Comparison of ENCODE assay signal across 27 mouse cellular contexts in the genomic region with DNA sequence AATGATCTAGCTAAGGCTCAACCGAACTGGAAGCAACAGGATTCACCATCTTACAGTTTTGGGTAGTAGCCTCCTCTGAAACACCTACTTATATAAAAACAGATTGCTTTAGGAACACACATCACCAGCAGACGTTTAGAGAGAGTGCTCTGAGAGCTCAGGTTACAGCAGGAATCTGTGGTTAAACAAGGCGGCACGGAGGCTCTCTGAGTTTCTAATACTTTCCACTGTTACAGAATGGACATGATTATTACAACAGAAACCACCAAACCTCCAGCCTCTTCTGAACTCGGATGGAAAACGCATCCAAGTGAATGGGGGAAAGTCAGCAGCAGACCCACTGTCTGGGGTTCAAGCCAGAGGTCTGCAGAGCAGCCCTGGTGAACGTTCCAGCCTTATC. TPM values are rescaled to one million over a fixed set of nuclear protein-coding genes. Genes with fewer than 3 reads are reported as not detected.
A peak's percentile ranks its signal among the peaks of the same experiment; 100 is the strongest.
DNase-seq lines count a peak whose midpoint lies in the region; ATAC-seq lines count a peak whose summit lies in the region.
"Had no signal": no experiment of that assay in that cellular context is flagged by ENCODE, and none has a peak within 500 bp of the region (broad histone marks: within the 10 kb centered on the region; RNA-seq: fewer than 3 reads in every experiment).

No protein-coding gene starts in this region.

- H3K27me3 ChIP-seq in heart, embryonic 10.5 days (ENCODE audit: insufficient read depth, poor library complexity, severe bottlenecking) = 0 out of 2 replicates have a peak, but pooled peaks cover 4% of the 10 kb centered on the region
- H3K27me3 ChIP-seq in embryonic facial prominence, embryonic 15.5 days = no peaks in the 10 kb centered on the region
- H3K27me3 ChIP-seq in limb, embryonic 15.5 days = peaks cover 19% of the 10 kb centered on the region
- H3K27me3 ChIP-seq in forebrain, embryonic 12.5 days = peaks cover under 1% of the 10 kb centered on the region
- H3K27me3 ChIP-seq: forebrain, embryonic 15.5 days; heart, embryonic 15.5 days; lung, embryonic 15.5 days had no signal

- ATAC-seq in embryonic facial prominence, embryonic 15.5 days (ENCODE audit: insufficient number of reproducible peaks, low FRiP score, low TSS enrichment, low read depth) = no peak
- peak; percentile 70; the same call in 1 of the 2 replicates for ATAC-seq in limb, embryonic 15.5 days (ENCODE audit: insufficient number of reproducible peaks, low FRiP score, low TSS enrichment, low read depth)
- ATAC-seq in forebrain, embryonic 12.5 days (ENCODE audit: low FRiP score) = no peak
- ATAC-seq: activated CD4-positive, CD25-positive, alpha-beta regulatory T cell, adult 4 months had no signal

- H3K36me3 ChIP-seq in heart, embryonic 10.5 days = no peaks in the 10 kb centered on the region
- no peaks in the 10 kb centered on the region for H3K36me3 ChIP-seq in embryonic facial prominence, embryonic 15.5 days
- no peaks in the 10 kb centered on the region for H3K36me3 ChIP-seq in limb, embryonic 15.5 days
- no peaks in the 10 kb centered on the region for H3K36me3 ChIP-seq in forebrain, embryonic 12.5 days (replicated peaks)
- H3K36me3 ChIP-seq: forebrain, embryonic 15.5 days; heart, embryonic 15.5 days; liver, embryonic 15.5 days; lung, embryonic 15.5 days had no signal

- H3K4me1 ChIP-seq in heart, embryonic 10.5 days = peaks cover 61% of the 10 kb centered on the region
- H3K4me1 ChIP-seq in embryonic facial prominence, embryonic 15.5 days = peaks cover 27% of the 10 kb centered on the region
- H3K4me1 ChIP-seq in limb, embryonic 15.5 days = peaks cover 32% of the 10 kb centered on the region
- H3K4me1 ChIP-seq in forebrain, embryonic 12.5 days = 0 out of 2 replicates have a peak, but pooled peaks cover 8% of the 10 kb centered on the region
- H3K4me1 ChIP-seq: liver, embryonic 15.5 days had no signal

- no peaks in the 10 kb centered on the region for H3K9me3 ChIP-seq in heart, embryonic 10.5 days
- H3K9me3 ChIP-seq in embryonic facial prominence, embryonic 15.5 days (replicated peaks) = no peaks in the 10 kb centered on the region
- no peaks in the 10 kb centered on the region for H3K9me3 ChIP-seq in limb, embryonic 15.5 days
- no peaks in the 10 kb centered on the region for H3K9me3 ChIP-seq in forebrain, embryonic 12.5 days
- H3K9me3 ChIP-seq: forebrain, embryonic 15.5 days; heart, embryonic 15.5 days; liver, embryonic 15.5 days; lung, embryonic 15.5 days had no signal

- no peak for DNase-seq in heart, embryonic 10.5 days (ENCODE audit: low spot score)
- no peak for DNase-seq in heart, adult 11 months
- peak; percentile 81 for DNase-seq in 416B (ENCODE audit: low read depth)
- DNase-seq in neural tube, embryonic 10.5 days (ENCODE audit: extremely low spot score, low spot score) = no peak
- no peak for DNase-seq in thymus, postnatal 14 days
- DNase-seq: adrenal gland, adult 8-10 months; cerebellum, adult 8-10 months; cerebellum, postnatal 36 days; embryo, embryonic 11 days; gastrocnemius, postnatal 10 days; heart, adult 18-20 months; heart, postnatal 36 days; kidney, adult 9 months; kidney, postnatal 14 days; layer of hippocampus, postnatal 36 days; liver had no signal

- peak overlapping the region; percentile 25; the same call in 1 of the 2 replicates for H3K27ac ChIP-seq in heart, embryonic 10.5 days
- peak overlapping the region; percentile 18; the same call in 1 of the 2 replicates for H3K27ac ChIP-seq in embryonic facial prominence, embryonic 15.5 days (replicated peaks)
- peak overlapping the region; percentile 62 for H3K27ac ChIP-seq in limb, embryonic 15.5 days
- H3K27ac ChIP-seq in forebrain, embryonic 12.5 days = no peak overlapping the region
- H3K27ac ChIP-seq: forebrain, embryonic 15.5 days; heart, embryonic 15.5 days; hindbrain, embryonic 14.5 days; layer of hippocampus, adult 2 months; liver, embryonic 15.5 days; lung, embryonic 15.5 days; macrophage had no signal

- WGBS in heart, embryonic 10.5 days = 47% methylated on average over 7 of the region's 7 CpGs
- WGBS in embryonic facial prominence, embryonic 15.5 days = 22% methylated on average over 7 of the region's 7 CpGs
- 25% methylated on average over 7 of the region's 7 CpGs for WGBS in limb, embryonic 15.5 days
- 78% methylated on average over 7 of the region's 7 CpGs for WGBS in forebrain, embryonic 12.5 days

- no peak overlapping the region for H3K4me3 ChIP-seq in heart, embryonic 10.5 days
- H3K4me3 ChIP-seq in embryonic facial prominence, embryonic 15.5 days (replicated peaks) = no peak overlapping the region
- H3K4me3 ChIP-seq in limb, embryonic 15.5 days = no peak overlapping the region
- no peak overlapping the region for H3K4me3 ChIP-seq in forebrain, embryonic 12.5 days (replicated peaks)
- H3K4me3 ChIP-seq: forebrain, embryonic 15.5 days; heart, embryonic 15.5 days; layer of hippocampus, adult 2 months; liver, embryonic 15.5 days; lung, embryonic 15.5 days had no signal

- H3K9ac ChIP-seq in embryonic facial prominence, embryonic 15.5 days = no peak overlapping the region
- no peak overlapping the region for H3K9ac ChIP-seq in limb, embryonic 15.5 days
- no peak overlapping the region for H3K9ac ChIP-seq in forebrain, embryonic 12.5 days
- H3K9ac ChIP-seq: forebrain, embryonic 15.5 days; heart, embryonic 15.5 days; hindbrain, embryonic 14.5 days; liver, embryonic 15.5 days; lung, embryonic 15.5 days had no signal

- no peak overlapping the region for H3K4me2 ChIP-seq in embryonic facial prominence, embryonic 15.5 days (replicated peaks)
- no peak overlapping the region for H3K4me2 ChIP-seq in limb, embryonic 15.5 days
- H3K4me2 ChIP-seq in forebrain, embryonic 12.5 days = no peak overlapping the region
- H3K4me2 ChIP-seq: forebrain, embryonic 15.5 days; heart, embryonic 15.5 days; hindbrain, embryonic 14.5 days; liver, embryonic 15.5 days; lung, embryonic 15.5 days had no signal

RNA-seq across cellular contexts. Expression of gene Rassf5, which starts 9.0 kb away (rescaled TPM):
- 44.4 and 64.0 TPM in 2 replicates for polyA plus RNA-seq in heart, embryonic 10.5 days (2016; fragmentation: Nextera tagmentation; extraction: Ambion mirVana)
- 4.6 and 4.8 TPM in 2 replicates for polyA plus RNA-seq in embryonic facial prominence, embryonic 15.5 days (2015; fragmentation: Nextera tagmentation; extraction: Ambion mirVana)
- 6.1 and 6.3 TPM in 2 replicates for polyA plus RNA-seq in limb, embryonic 15.5 days (2015; fragmentation: Nextera tagmentation; extraction: Ambion mirVana)
- 0.98 and 1.1 TPM in 2 replicates for polyA plus RNA-seq in forebrain, embryonic 12.5 days (2016; fragmentation: Nextera tagmentation; extraction: Ambion mirVana)

RNA-seq across cellular contexts. Expression of gene Ikbke, which starts 43.3 kb away (rescaled TPM):
- polyA plus RNA-seq in heart, embryonic 10.5 days (2016; fragmentation: Nextera tagmentation; extraction: Ambion mirVana) = 1.8 and 2.3 TPM in 2 replicates
- polyA plus RNA-seq in embryonic facial prominence, embryonic 15.5 days (2015; fragmentation: Nextera tagmentation; extraction: Ambion mirVana) = 5.1 and 7.7 TPM in 2 replicates
- 7.1 and 7.3 TPM in 2 replicates for polyA plus RNA-seq in limb, embryonic 15.5 days (2015; fragmentation: Nextera tagmentation; extraction: Ambion mirVana)
- polyA plus RNA-seq in forebrain, embryonic 12.5 days (2016; fragmentation: Nextera tagmentation; extraction: Ambion mirVana) = 0.72 and 0.88 TPM in 2 replicates
